Mouse (Mus musculus) megakaryocyte, embryonic 14.5 days (primary cell): ENCODE measurements around the gene Timeless.

Experiments used
- FLI1 ChIP-seq: IDR thresholded peaks from 2 replicates; pipeline ENCODE4 v1.6.1; 2012; ENCODE audit warnings: low read length, inconsistent platforms, mixed read lengths
- GATA1 ChIP-seq: IDR thresholded peaks from 3 replicates; pipeline ENCODE4 v1.6.1; 2012; ENCODE audit warnings: mixed read lengths, low read length, inconsistent platforms, borderline replicate concordance

- TF ChIP-seq GATA1: no peak
- TF ChIP-seq FLI1: no peak
These were observed 37.1 kb upstream of the Timeless start for GRCm38 (mm10) chr10:128194551-128195461.
